Mouse (Mus musculus) layer of hippocampus, adult 2 months (tissue): ENCODE data around the gene 8030474K03Rik. TPM values are rescaled to one million over a fixed set of nuclear protein-coding genes. Genes with fewer than 3 reads are reported as not detected.

Experiments
- DNase-seq, 2 experiments: peaks; one replicate each; pipeline ENCODE4 v3.0.0; 2022; ENCODE audit warnings: low spot score in 2 of 2
- H3K27ac ChIP-seq: fragments of 200-600 bp; 2 replicates; pipeline ENCODE4 v1.8.1; 2022
- H3K4me3 ChIP-seq: fragments of 200-600 bp; 2 replicates; pipeline ENCODE4 v1.8.1; 2022; ENCODE audit warnings: mild to moderate bottlenecking
- CTCF ChIP-seq: fragments of 200-600 bp; conservative IDR thresholded peaks from 2 replicates; pipeline ENCODE4 v1.8.1; 2022; ENCODE audit warnings: antibody characterized with exemption, mild to moderate bottlenecking, moderate library complexity
- total RNA-seq, 2 experiments: library from RNA; stranded (reverse); gene quantifications; 2 replicates each; pipeline ENCODE4 v1.2.3; 2021

Gene 8030474K03Rik
- total RNA-seq, 2 experiments from 2014 or later: not detected

DNA sequence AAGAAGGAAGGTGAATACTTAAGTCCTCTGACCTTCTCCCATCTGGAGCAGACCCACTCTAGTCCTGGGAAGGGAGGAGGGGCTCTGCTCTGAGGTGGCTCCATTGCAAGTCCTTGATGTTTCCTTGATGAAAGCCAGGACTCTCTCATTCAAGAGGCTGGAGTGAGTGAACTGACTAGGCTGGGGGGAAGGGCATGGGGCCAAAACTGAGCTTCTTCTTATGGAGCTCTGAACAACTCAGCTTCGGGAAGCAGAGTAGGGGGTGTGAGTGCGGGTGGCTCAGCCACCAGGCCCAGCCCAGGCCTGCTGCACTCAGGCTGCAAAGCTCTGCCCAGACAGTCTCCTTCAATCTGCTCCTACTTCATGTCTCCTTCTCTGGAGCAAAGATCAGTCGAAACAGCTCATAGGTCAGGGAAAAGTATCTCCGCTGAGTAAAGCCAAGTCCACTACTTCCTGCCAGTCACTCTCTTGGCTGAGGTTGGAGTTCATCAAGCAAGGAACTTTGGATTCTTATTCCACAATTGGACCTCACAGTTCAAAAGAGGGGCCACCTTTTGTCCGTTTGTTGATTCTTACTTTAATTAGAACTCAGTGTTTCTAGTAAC lies 52.8 kb downstream of the 8030474K03Rik start:
- H3K27ac ChIP-seq: no peak overlapping the region
- DNase-seq: no peak
- no peak overlapping the region for H3K4me3 ChIP-seq
- TF ChIP-seq CTCF: no peak

Other genes with a start within 250 kb of the 8030474K03Rik start
- 100 to 1,000 TPM; 228 to 241 TPM for gene Ogt, start 154.6 kb upstream of the 8030474K03Rik start, total RNA-seq
- under 1 TPM in 1 of 2 experiments, not detected in 1; 0.20 TPM for gene Cxcr3, start 60.4 kb upstream of the 8030474K03Rik start, total RNA-seq
- gene Gm4779, start 233 bp upstream of the 8030474K03Rik start, total RNA-seq: under 1 TPM; 0.64 to 0.67 TPM
- gene Nhsl2, start 54.7 kb downstream of the 8030474K03Rik start, total RNA-seq: 10 to 100 TPM; 49.3 to 57.1 TPM